Mouse (Mus musculus) MN1 (cell line): ENCODE measurements around the gene Phactr3.

Experiments used
- DNase-seq: peaks from one replicate; pipeline ENCODE4 v3.0.0-alpha.2; 2016; ENCODE audit warnings: low spot score

Gene Phactr3

GRCm38 (mm10) chr2:178257986-178258555, 139.3 kb downstream of the Phactr3 start:
- no peak for DNase-seq

GRCm38 (mm10) chr2:178263055-178263454, 144.3 kb downstream of the Phactr3 start:
- DNase-seq, result no peak

- peak; percentile 68 for DNase-seq
These were observed 145.6 kb downstream of the Phactr3 start for GRCm38 (mm10) chr2:178264389-178264788.

GRCm38 (mm10) chr2:178265454-178265853, 146.7 kb downstream of the Phactr3 start:
- peak; percentile 10 for DNase-seq

GRCm38 (mm10) chr2:178270794-178271193, 152.0 kb downstream of the Phactr3 start:
- no peak for DNase-seq

GRCm38 (mm10) chr2:178272350-178272749, 153.6 kb downstream of the Phactr3 start:
- DNase-seq, result no peak

- DNase-seq, result no peak
These were observed 155.4 kb downstream of the Phactr3 start for GRCm38 (mm10) chr2:178274126-178274525.

- DNase-seq, result no peak
These were observed 158.4 kb downstream of the Phactr3 start for GRCm38 (mm10) chr2:178277206-178277605.

- DNase-seq, result no peak
These were observed 162.4 kb downstream of the Phactr3 start for GRCm38 (mm10) chr2:178281183-178281582.

- DNase-seq, result peak; percentile 16
These were observed 168.5 kb downstream of the Phactr3 start for GRCm38 (mm10) chr2:178287285-178287684.

- no peak for DNase-seq
These were observed 169.9 kb downstream of the Phactr3 start for GRCm38 (mm10) chr2:178288666-178289065.

GRCm38 (mm10) chr2:178303453-178304187, 184.8 kb downstream of the Phactr3 start:
- no peak for DNase-seq

- no peak for DNase-seq
These were observed 185.4 kb downstream of the Phactr3 start for GRCm38 (mm10) chr2:178304188-178304529.

- no peak for DNase-seq
These were observed 185.9 kb downstream of the Phactr3 start for GRCm38 (mm10) chr2:178304669-178305068.

GRCm38 (mm10) chr2:178313539-178313938, 194.8 kb downstream of the Phactr3 start:
- no peak for DNase-seq

GRCm38 (mm10) chr2:178316281-178316680, 197.5 kb downstream of the Phactr3 start:
- no peak for DNase-seq

- no peak for DNase-seq
These were observed 201.0 kb downstream of the Phactr3 start for GRCm38 (mm10) chr2:178319766-178320165.

- no peak for DNase-seq
These were observed 202.5 kb downstream of the Phactr3 start for GRCm38 (mm10) chr2:178321271-178321670.

- no peak for DNase-seq
These were observed 205.6 kb downstream of the Phactr3 start for GRCm38 (mm10) chr2:178324410-178324809.

GRCm38 (mm10) chr2:178324818-178325217, 206.0 kb downstream of the Phactr3 start:
- no peak for DNase-seq

GRCm38 (mm10) chr2:178326067-178326466, 207.3 kb downstream of the Phactr3 start:
- no peak for DNase-seq

GRCm38 (mm10) chr2:178326750-178327465, 208.1 kb downstream of the Phactr3 start:
- DNase-seq, result peak; percentile 11

- DNase-seq, result peak; percentile 96
These were observed 208.8 kb downstream of the Phactr3 start for GRCm38 (mm10) chr2:178327466-178328040.
